Mouse (Mus musculus) neural tube, embryonic 13.5 days (tissue): ENCODE measurements around the gene Myl12a. TPM values are rescaled to one million over a fixed set of nuclear protein-coding genes. Genes with fewer than 3 reads are reported as not detected.

Experiments used
- ATAC-seq: fragments of 200-750 bp; cut with Nextera tagmentation; 2 replicates; pipeline ENCODE4 v1.8.0; 2017; ENCODE audit warnings: low read depth, mild to moderate bottlenecking, moderate TSS enrichment, moderate library complexity
- H3K27ac ChIP-seq: fragments of 300-500 bp; sonication (generic); replicated peaks from 2 replicates; pipeline ENCODE4 v1.5.1; 2015; ENCODE audit warnings: moderate library complexity, mild to moderate bottlenecking, inconsistent platforms
- H3K27me3 ChIP-seq: fragments of 300-500 bp; sonication (generic); 2 replicates; pipeline ENCODE4 v1.6.1; 2015; ENCODE audit warnings: mild to moderate bottlenecking, inconsistent platforms
- H3K36me3 ChIP-seq: fragments of 300-500 bp; sonication (generic); 2 replicates; pipeline ENCODE4 v1.6.1; 2015; ENCODE audit warnings: mild to moderate bottlenecking, inconsistent platforms
- H3K4me1 ChIP-seq: fragments of 300-500 bp; sonication (generic); replicated peaks from 2 replicates; pipeline ENCODE4 v1.6.1; 2015; ENCODE audit warnings: inconsistent platforms
- H3K4me2 ChIP-seq: fragments of 300-500 bp; sonication (generic); 2 replicates; pipeline ENCODE4 v1.6.1; 2015; ENCODE audit warnings: inconsistent platforms, mild to moderate bottlenecking, moderate library complexity
- H3K4me3 ChIP-seq: fragments of 300-500 bp; sonication (generic); 2 replicates; pipeline ENCODE4 v1.5.1; 2015; ENCODE audit warnings: mild to moderate bottlenecking, inconsistent platforms
- H3K9ac ChIP-seq: fragments of 300-500 bp; sonication (generic); 2 replicates; pipeline ENCODE4 v1.6.1; 2015; ENCODE audit warnings: moderate library complexity, mild to moderate bottlenecking, inconsistent platforms
- H3K9me3 ChIP-seq: fragments of 300-500 bp; sonication (generic); 2 replicates; pipeline ENCODE4 v1.6.1; 2016; ENCODE audit warnings: inconsistent platforms
- WGBS: fragments of 180-500 bp; shearing (Covaris S2); methylation state at CpG from one replicate; pipeline ENCODE4 v1.1.7; 2015; 5-methylcytosine and 5-hydroxymethylcytosine counted together
- polyA plus RNA-seq: library from polyadenylated mRNA; unstranded; fragments of >200 nt; fragmentation: Nextera tagmentation; extraction: Ambion mirVana; gene quantifications from 2 replicates; pipeline ENCODE4 v1.2.1, GENCODE M21; 2015

Myl12a gene
- polyA plus RNA-seq, 1 experiment from 2014 or later = 171 TPM

DNA sequence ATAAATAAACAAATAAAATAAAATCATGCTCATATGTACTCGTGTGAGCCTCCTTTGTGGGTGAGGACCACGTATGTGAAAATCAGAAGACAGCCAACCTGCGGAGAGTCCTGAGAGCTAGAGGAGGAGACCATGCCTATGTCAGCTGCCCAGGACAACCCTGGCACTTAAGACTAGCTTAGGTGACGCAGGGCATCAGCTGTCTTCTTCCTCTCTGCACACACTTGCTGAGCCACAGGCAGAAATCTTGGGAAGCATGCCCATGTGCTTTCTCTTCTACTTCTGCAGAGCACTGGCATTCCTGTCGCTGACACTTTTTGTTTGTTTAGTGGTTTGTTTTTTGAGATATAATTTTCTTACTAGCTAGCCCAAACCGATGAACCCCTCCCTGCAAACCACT lies 7.1 kb downstream of the Myl12a start:
- H3K9me3 ChIP-seq = no peaks in the 10 kb centered on the region
- peaks cover 40% of the 10 kb centered on the region for H3K36me3 ChIP-seq
- peaks cover 16% of the 10 kb centered on the region for H3K4me1 ChIP-seq
- no peak for ATAC-seq
- H3K4me2 ChIP-seq = no peak overlapping the region
- H3K27ac ChIP-seq = no peak overlapping the region
- no peak overlapping the region for H3K9ac ChIP-seq
- no peaks in the 10 kb centered on the region for H3K27me3 ChIP-seq
- WGBS = 95% methylated on average over 6 of the region's 6 CpGs
- no peak overlapping the region for H3K4me3 ChIP-seq

DNA sequence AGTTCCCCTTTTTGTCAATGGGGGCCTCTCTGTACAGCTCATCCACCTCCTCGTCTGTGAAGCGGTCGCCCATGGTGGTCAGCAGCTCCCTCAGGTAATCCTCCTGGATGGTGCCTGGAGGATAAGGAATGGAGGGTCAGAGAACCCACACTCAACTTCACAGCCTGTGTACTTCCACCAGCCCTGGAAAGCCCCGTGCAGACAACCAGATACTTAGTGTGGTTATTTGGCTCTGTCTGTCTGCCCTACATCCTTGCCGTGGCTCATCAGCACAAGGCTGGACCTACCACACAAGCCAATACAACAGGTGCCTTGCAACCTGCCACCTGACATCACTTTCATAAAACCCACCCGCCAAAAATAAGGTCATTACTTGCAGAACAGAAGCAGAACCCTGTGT lies 8.0 kb downstream of the Myl12a start:
- H3K9ac ChIP-seq = no peak overlapping the region
- no peak overlapping the region for H3K4me2 ChIP-seq
- no peak for ATAC-seq
- peaks cover 10% of the 10 kb centered on the region for H3K4me1 ChIP-seq
- no peak overlapping the region for H3K4me3 ChIP-seq
- no peak overlapping the region for H3K27ac ChIP-seq
- WGBS = 90% methylated on average over 6 of the region's 6 CpGs
- no peaks in the 10 kb centered on the region for H3K27me3 ChIP-seq
- H3K9me3 ChIP-seq = no peaks in the 10 kb centered on the region
- peaks cover 40% of the 10 kb centered on the region for H3K36me3 ChIP-seq

- ATAC-seq = no peak
- no peaks in the 10 kb centered on the region for H3K9me3 ChIP-seq
- H3K36me3 ChIP-seq = peaks cover 40% of the 10 kb centered on the region
- no peaks in the 10 kb centered on the region for H3K27me3 ChIP-seq
- H3K9ac ChIP-seq = no peak overlapping the region
- no peak overlapping the region for H3K4me3 ChIP-seq
- H3K27ac ChIP-seq = no peak overlapping the region
- peaks cover 20% of the 10 kb centered on the region for H3K4me1 ChIP-seq
- no peak overlapping the region for H3K4me2 ChIP-seq
- 29% methylated on average over 3 of the region's 3 CpGs for WGBS
These were observed 9.3 kb downstream of the Myl12a start for GRCm38 (mm10) chr17:70993385-70993807.

GRCm38 (mm10) chr17:70992662-70993061 lies 10.0 kb downstream of the Myl12a start:
- WGBS = 81% methylated on average over 9 of the region's 9 CpGs
- no peak for ATAC-seq
- no peak overlapping the region for H3K4me3 ChIP-seq
- no peaks in the 10 kb centered on the region for H3K27me3 ChIP-seq
- peaks cover 27% of the 10 kb centered on the region for H3K4me1 ChIP-seq
- H3K27ac ChIP-seq = no peak overlapping the region
- H3K9ac ChIP-seq = no peak overlapping the region
- H3K4me2 ChIP-seq = no peak overlapping the region
- no peaks in the 10 kb centered on the region for H3K9me3 ChIP-seq
- peaks cover 40% of the 10 kb centered on the region for H3K36me3 ChIP-seq

DNA sequence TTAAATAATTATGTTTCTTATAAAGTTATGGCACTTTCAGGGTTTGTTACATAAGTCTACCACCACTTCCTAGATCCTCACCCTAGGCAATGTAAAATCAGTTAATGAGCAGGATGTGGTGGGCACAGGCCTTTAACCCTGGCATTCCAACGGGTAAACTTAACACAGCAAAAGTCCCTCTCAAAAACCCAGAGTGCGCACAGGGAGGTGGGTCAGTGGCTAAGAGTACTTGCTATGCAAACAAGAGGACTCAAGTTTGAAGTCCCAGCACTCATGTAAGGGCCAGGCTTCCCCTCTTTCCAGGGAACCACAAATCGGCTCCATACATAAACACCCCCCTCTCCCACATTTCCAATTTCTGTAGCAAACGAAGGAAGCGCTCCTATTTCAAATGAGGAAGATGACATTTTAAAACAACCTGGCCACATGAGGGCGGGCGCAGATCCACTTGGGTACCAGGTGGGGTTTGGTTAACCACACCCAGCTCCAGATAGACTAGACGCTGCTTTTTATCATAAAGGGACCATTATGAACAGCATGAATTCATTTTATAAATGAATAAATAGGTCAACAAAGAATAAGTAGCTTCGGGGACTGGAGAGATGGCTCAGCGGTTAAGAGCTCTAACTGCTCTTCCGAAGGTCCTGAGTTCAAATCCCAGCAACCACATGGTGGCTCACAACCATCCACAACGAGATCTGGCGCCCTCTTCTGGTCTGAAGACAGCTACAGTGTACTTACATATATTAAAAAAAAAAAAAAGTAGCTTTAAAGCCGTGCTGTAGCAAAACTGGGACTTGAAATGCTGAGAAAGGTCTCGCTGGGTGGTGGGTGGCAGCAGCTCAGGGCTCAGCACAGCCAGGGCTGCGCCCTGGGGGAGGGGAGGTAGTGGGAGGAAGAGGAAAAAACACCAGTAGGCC lies 10.7 kb downstream of the Myl12a start:
- ATAC-seq = no peak
- Histone ChIP-seq H3K9me3 (no peaks in the 10 kb centered on the region), H3K4me2 (peak overlapping the region; percentile 69), H3K4me1 (peaks cover 32% of the 10 kb centered on the region), H3K9ac (no peak overlapping the region), H3K36me3 (peaks cover 40% of the 10 kb centered on the region), H3K27ac (no peak overlapping the region), H3K27me3 (no peaks in the 10 kb centered on the region), H3K4me3 (0 out of 2 replicates have a peak overlapping the region, but pooled peaks have one; percentile 86)
- 91% methylated on average over 16 of the region's 16 CpGs for WGBS

DNA sequence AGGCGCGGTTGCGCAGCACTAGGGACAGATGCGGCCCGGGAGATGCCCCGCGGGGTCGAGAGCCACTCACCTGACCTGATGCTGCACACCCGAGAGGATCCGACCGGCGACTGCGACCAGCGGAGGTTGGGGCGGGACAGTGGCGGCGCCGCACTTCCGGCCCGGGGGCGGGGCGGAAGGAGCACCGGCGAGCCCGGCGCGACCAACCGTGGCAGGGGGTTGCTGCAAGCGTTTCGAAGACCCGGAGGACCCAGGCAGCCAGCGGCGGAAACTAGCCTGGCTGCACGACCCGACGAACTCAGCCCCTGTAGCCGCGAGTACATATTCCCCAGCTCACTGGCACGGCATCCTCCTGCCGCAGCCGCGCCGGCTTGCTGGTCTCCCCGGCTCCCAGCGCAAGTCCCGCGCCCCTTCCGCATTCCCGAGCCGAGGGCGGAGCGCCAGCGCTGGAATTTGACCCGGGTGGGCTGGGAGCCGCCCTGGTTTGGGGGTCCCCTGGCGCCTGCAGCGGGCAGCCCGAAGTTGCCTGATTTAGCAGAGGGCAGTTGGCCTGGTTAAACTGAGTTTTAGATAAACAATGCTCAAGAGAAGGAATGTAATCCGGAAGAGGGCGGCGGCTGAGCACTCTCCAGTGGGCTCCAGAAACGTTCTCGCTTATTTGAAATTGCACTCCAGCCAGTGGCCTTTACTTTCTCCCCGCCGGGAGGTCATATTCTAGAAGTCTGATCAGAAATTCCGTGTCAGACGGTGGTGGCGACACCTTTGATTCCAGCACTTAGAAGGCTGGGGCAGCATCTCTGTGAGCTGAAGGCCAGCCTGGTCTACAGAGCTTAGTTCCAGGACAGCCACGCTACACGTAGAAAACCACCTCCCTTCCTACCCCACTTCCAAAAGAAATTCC lies 12.0 kb downstream of the Myl12a start:
- ATAC-seq = peak; percentile 95
- Histone ChIP-seq H3K4me3 (peak overlapping the region; percentile 86), H3K9me3 (no peaks in the 10 kb centered on the region), H3K27me3 (no peaks in the 10 kb centered on the region), H3K9ac (peak overlapping the region; percentile 95), H3K4me1 (peaks cover 32% of the 10 kb centered on the region), H3K36me3 (peaks cover 43% of the 10 kb centered on the region), H3K4me2 (peak overlapping the region; percentile 69), H3K27ac (peak overlapping the region; percentile 97)
- under 1% methylated on average over 66 of the region's 70 CpGs for WGBS

- Histone ChIP-seq H3K27me3 (no peaks in the 10 kb centered on the region), H3K9ac (peak overlapping the region; percentile 95), H3K4me1 (peaks cover 32% of the 10 kb centered on the region), H3K9me3 (no peaks in the 10 kb centered on the region), H3K4me2 (peak overlapping the region; percentile 69), H3K27ac (peak overlapping the region; percentile 97), H3K4me3 (peak overlapping the region; percentile 86), H3K36me3 (peaks cover 43% of the 10 kb centered on the region)
- 2% methylated on average over 24 of the region's 24 CpGs for WGBS
- peak; percentile 82 for ATAC-seq
These were observed 12.7 kb downstream of the Myl12a start for GRCm38 (mm10) chr17:70989991-70990390.

DNA sequence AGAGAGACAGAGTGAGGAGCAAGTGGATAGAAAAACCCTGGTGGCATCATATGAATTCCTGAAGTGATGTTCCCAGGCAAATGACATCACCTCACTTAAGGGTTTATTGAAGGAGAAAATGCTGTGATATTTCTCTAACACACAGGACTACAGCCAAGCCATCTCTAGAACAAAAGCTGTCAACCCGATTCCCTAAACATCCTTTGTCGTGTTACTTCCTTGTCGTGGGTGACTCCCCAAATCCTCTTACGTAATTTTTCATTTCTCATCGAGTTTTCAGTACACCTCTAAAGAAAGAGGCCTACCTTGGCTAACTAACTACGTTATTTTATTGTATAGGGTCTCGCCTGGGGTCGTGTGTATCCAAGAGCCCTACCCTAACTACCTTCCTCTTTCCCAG lies 13.2 kb downstream of the Myl12a start:
- H3K4me1 ChIP-seq = peaks cover 32% of the 10 kb centered on the region
- peak overlapping the region; percentile 86 for H3K4me3 ChIP-seq
- peak overlapping the region; percentile 97 for H3K27ac ChIP-seq
- 54% methylated on average over 8 of the region's 8 CpGs for WGBS
- no peaks in the 10 kb centered on the region for H3K27me3 ChIP-seq
- H3K9me3 ChIP-seq = no peaks in the 10 kb centered on the region
- H3K4me2 ChIP-seq = peak overlapping the region; percentile 69
- peak; percentile 4; the same call in 1 of the 2 replicates for ATAC-seq
- peak overlapping the region; percentile 95 for H3K9ac ChIP-seq
- H3K36me3 ChIP-seq = peaks cover 39% of the 10 kb centered on the region

GRCm38 (mm10) chr17:70988337-70988767 lies 14.3 kb downstream of the Myl12a start:
- H3K36me3 ChIP-seq = peaks cover 28% of the 10 kb centered on the region
- peak overlapping the region; percentile 69 for H3K4me2 ChIP-seq
- H3K4me3 ChIP-seq = peak overlapping the region; percentile 8; the same call in 1 of the 2 replicates
- peak overlapping the region; percentile 6; the same call in 1 of the 2 replicates for H3K9ac ChIP-seq
- no peaks in the 10 kb centered on the region for H3K27me3 ChIP-seq
- peaks cover 32% of the 10 kb centered on the region for H3K4me1 ChIP-seq
- H3K9me3 ChIP-seq = no peaks in the 10 kb centered on the region
- WGBS = 87% methylated on average over 12 of the region's 12 CpGs
- no peak overlapping the region for H3K27ac ChIP-seq
- ATAC-seq = no peak

GRCm38 (mm10) chr17:70986831-70987660 lies 15.6 kb downstream of the Myl12a start:
- no peak for ATAC-seq
- WGBS = 92% methylated on average over 15 of the region's 15 CpGs

DNA sequence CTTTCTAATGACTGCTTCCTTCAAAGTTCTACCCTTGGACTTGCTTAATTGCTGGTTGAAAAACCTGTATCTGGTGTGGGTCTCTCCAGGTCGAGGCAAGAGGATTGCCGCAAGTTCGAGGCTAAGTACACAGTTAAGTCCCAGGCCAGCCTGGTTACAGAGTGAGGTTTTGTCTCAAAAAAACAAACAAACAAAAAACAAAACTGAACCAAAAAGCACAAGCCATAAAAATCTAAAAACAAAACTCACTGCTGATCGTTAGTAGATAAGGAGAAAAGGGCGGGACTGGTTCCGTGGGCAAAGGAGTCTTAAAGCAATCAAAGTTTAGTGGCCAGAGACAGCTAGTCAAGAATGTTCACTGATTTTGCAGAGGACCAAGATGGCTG lies 16.3 kb downstream of the Myl12a start:
- Histone ChIP-seq H3K36me3 (peaks cover 30% of the 10 kb centered on the region), H3K4me2 (no peak overlapping the region), H3K27me3 (no peaks in the 10 kb centered on the region), H3K27ac (no peak overlapping the region), H3K4me1 (peaks cover 30% of the 10 kb centered on the region), H3K9ac (no peak overlapping the region), H3K4me3 (no peak overlapping the region), H3K9me3 (no peaks in the 10 kb centered on the region)
- 91% methylated on average over 6 of the region's 6 CpGs for WGBS
- no peak for ATAC-seq

More at GRCm38 (mm10) chr17:70986831-70987660, 15.6 kb downstream of the Myl12a start:
- no peaks in the 10 kb centered on the region for H3K27me3 ChIP-seq
- peaks cover 32% of the 10 kb centered on the region for H3K4me1 ChIP-seq
- peaks cover 24% of the 10 kb centered on the region for H3K36me3 ChIP-seq
- H3K4me2 ChIP-seq = no peak overlapping the region
- no peak overlapping the region for H3K9ac ChIP-seq
- no peak overlapping the region for H3K27ac ChIP-seq
- H3K9me3 ChIP-seq = no peaks in the 10 kb centered on the region
- no peak overlapping the region for H3K4me3 ChIP-seq
